Mouse (Mus musculus): ENCODE measurements around the gene Afg1l. TPM values are rescaled to one million over a fixed set of nuclear protein-coding genes. Genes with fewer than 3 reads are reported as not detected.

Gene Afg1l
- total RNA-seq, 2 experiments from 2014 or later = 14.6 to 15.3 TPM

DNA sequence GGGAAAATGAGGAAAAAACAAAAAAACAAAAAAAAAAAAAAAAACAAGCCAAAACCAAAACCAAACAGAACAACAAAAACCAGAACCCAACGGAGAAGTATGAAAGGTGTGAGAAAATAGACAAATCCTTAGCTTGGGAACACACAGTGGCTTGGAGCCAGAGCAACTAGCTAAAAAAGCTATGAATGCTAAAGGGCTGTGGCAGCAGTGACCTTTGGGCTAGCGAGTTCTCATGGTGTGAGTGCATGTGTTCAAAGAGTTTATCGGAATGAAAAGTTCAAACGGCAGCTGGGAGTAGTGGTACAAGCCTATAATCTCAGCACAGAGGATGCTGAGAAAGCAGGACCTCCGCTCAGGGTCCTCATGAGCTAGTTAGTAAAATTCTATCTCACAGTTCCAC, 214.2 kb downstream of the Afg1l start:
- DNase-seq = no peak

DNA sequence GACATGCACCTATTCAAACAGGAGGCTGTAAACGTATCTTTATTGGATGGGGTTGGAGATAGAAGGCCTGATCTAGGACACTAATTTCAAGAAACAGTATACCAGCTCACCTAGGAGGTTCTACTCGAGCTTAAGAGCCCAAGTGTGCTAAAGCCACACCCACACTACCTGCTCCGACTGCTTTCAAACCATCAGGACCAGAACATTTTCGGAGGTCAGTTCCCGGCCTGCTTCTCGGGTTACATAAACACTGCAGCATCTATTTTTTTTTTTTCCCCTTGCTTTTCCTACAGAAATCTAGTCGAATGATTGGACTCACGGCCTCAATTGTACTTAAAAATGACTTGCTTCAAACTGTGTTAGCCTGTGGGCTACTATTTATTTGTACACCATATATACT, 214.7 kb downstream of the Afg1l start:
- DNase-seq = no peak

Other genes with a start within 250 kb of the Afg1l start
- gene Foxo3, start 201.8 kb downstream of the Afg1l start, total RNA-seq (2021) = 10 to 100 TPM; 45.7 to 50.1 TPM
- gene Snx3, start 23.5 kb upstream of the Afg1l start, total RNA-seq (2021) = 100 to 1,000 TPM; 204 to 217 TPM
- gene Nr2e1, start 105.1 kb upstream of the Afg1l start, total RNA-seq (2021) = 10 to 100 TPM; 14.1 TPM
- gene Ostm1, start 105.3 kb upstream of the Afg1l start, total RNA-seq (2021) = 10 to 100 TPM; 55.7 to 57.0 TPM

All from layer of hippocampus, postnatal 36 days (tissue).